Comparison of ENCODE assay signal across 9 mouse cellular contexts in the genomic region with DNA sequence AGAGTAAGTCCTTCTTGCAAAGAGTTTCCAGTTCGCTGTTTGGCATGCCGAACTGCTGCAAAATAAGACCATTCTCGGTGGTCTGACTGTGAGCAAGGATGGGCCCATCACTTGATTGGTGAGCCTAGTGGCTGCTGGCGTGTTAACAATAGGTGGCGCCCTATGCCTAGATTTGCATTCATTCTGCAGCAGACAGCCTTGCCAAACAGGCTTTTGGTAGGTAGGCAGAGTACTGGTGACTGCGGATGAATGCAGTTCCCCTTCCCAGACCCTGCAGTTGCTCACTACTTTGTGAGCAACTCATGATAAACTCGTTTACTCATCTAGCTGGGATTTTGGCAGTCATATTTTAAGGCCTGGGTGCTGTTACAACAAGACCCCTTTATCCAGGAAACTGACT. TPM values are rescaled to one million over a fixed set of nuclear protein-coding genes. Genes with fewer than 3 reads are reported as not detected.
A peak's percentile ranks its signal among the peaks of the same experiment; 100 is the strongest.
DNase-seq lines count a peak whose midpoint lies in the region; ATAC-seq and TF ChIP-seq lines count a peak whose summit lies in the region.
"Had no signal": no experiment of that assay in that cellular context is flagged by ENCODE, and none has a peak within 500 bp of the region (broad histone marks: within the 10 kb centered on the region; RNA-seq: fewer than 3 reads in every experiment).

No protein-coding gene starts in this region.

- ATAC-seq in liver, postnatal 0 days: peak; percentile 58; the same call in 1 of the 2 replicates
- ATAC-seq in activated CD4-positive, CD25-positive, alpha-beta regulatory T cell, adult 4 months: no peak

- DNase-seq in left cerebral cortex, adult 11 months (ENCODE audit: low spot score): peak; percentile 21
- DNase-seq in left cerebral cortex, adult 8-10 months (ENCODE audit: low spot score in 2 of 2): no peak
- peak; percentile 64 for DNase-seq in brain, adult 2 months (ENCODE audit: low read depth, low spot score)
- DNase-seq in gastrocnemius, postnatal 14 days: peak; percentile 9
- DNase-seq in kidney, postnatal 25 days: peak; percentile 62 to 73
- DNase-seq in liver, postnatal 0 days: peak; percentile 59
- DNase-seq in right cerebral cortex, postnatal 10 days (ENCODE audit: low spot score in 2 of 2): peak; percentile 60 to 61

- TF ChIP-seq CTCF in liver, postnatal 0 days (IDR thresholded peaks at IDR 0.05; ENCODE audit: low read depth): peak; percentile 79

- TF ChIP-seq EP300 in liver, postnatal 0 days (IDR thresholded peaks at IDR 0.05; ENCODE audit: low read depth): no peak

- H3K9me3 ChIP-seq in liver, postnatal 0 days (ENCODE audit: low read length): no peaks in the 10 kb centered on the region; the same call in 1 of the 2 replicates

- H3K9ac ChIP-seq in liver, postnatal 0 days (replicated peaks): no peak overlapping the region

- H3K4me2 ChIP-seq in liver, postnatal 0 days (ENCODE audit: low read depth, low read length): no peak overlapping the region

- H3K27ac ChIP-seq in liver, postnatal 0 days (ENCODE audit: low read depth): no peak overlapping the region
- H3K27ac ChIP-seq: macrophage had no signal

- intact Hi-C loops in gastrocnemius, postnatal 14 days (cut with DNase I; ENCODE audit: low total_unique reads): no loop called here

- H3K36me3 ChIP-seq in liver, postnatal 0 days (replicated peaks; ENCODE audit: insufficient read depth, low read length): no peaks in the 10 kb centered on the region

- WGBS in liver, postnatal 0 days (ENCODE audit: insufficient replicate concordance): 24% methylated on average over 7 of the region's 7 CpGs

- no peaks in the 10 kb centered on the region for H3K27me3 ChIP-seq in liver, postnatal 0 days (ENCODE audit: insufficient read depth, low read length)

- no peaks in the 10 kb centered on the region for H3K4me1 ChIP-seq in liver, postnatal 0 days (ENCODE audit: insufficient read depth)

- H3K4me3 ChIP-seq in liver, postnatal 0 days (ENCODE audit: low read depth, low read length): no peak overlapping the region

RNA-seq across cellular contexts. Expression of a gene that starts 20.4 kb away (rescaled TPM):
- not detected for total RNA-seq in left cerebral cortex, adult 8-10 months (2022)
- total RNA-seq in gastrocnemius, postnatal 14 days (2021): not detected
- not detected in 2 replicates for polyA plus RNA-seq in liver, postnatal 0 days (2015; fragmentation: Nextera tagmentation; extraction: Ambion mirVana)
- polyA plus RNA-seq in activated CD4-positive, CD25-positive, alpha-beta regulatory T cell, adult 4 months (2017; shearing (Covaris generic)): not detected
- polyA plus RNA-seq: macrophage had no signal

RNA-seq across cellular contexts. Expression of a gene that starts 41.2 kb away (rescaled TPM):
- total RNA-seq in left cerebral cortex, adult 8-10 months (2022): not detected
- not detected for total RNA-seq in gastrocnemius, postnatal 14 days (2021)
- polyA plus RNA-seq in liver, postnatal 0 days (2015; fragmentation: Nextera tagmentation; extraction: Ambion mirVana): not detected in 2 replicates
- not detected for polyA plus RNA-seq in activated CD4-positive, CD25-positive, alpha-beta regulatory T cell, adult 4 months (2017; shearing (Covaris generic))
- polyA plus RNA-seq: macrophage had no signal

Comparison
In these comparisons a context has a peak if more than half of its experiments do, and no peak if none do; other contexts are left out.
1. DNase-seq: peak in left cerebral cortex, adult 11 months (single experiment), brain, adult 2 months (single experiment), gastrocnemius, postnatal 14 days (single experiment), kidney, postnatal 25 days (2 of 2), liver, postnatal 0 days (single experiment) and right cerebral cortex, postnatal 10 days (2 of 2); none in left cerebral cortex, adult 8-10 months (0 of 2).